Mouse (Mus musculus) liver, embryonic 14.5 days (tissue): ENCODE data around the gene Pcgf3. TPM values are rescaled to one million over a fixed set of nuclear protein-coding genes. Genes with fewer than 3 reads are reported as not detected.
A peak's percentile ranks its signal among the peaks of the same experiment; 100 is the strongest.

ENCODE experiments used
- ATAC-seq: fragments of 200-750 bp; cut with Nextera tagmentation; 2 replicates; pipeline ENCODE4 v1.8.0; 2017; ENCODE audit warnings: moderate number of reproducible peaks, mild to moderate bottlenecking, moderate library complexity; ENCODE audit not compliant: insufficient read depth
- DNase-seq, 3 experiments: peaks; one replicate each; pipeline ENCODE4 v3.0.0-alpha.2; 2012 to 2013; ENCODE audit warnings: low read depth in 3 of 3, low spot score in 3 of 3
- H3K27ac ChIP-seq: fragments of 300-500 bp; sonication (generic); 2 replicates; pipeline ENCODE4 v1.5.1; 2014; ENCODE audit warnings: moderate library complexity, mild to moderate bottlenecking, control low read depth, inconsistent platforms
- H3K27me3 ChIP-seq: fragments of 300-500 bp; sonication (generic); 2 replicates; pipeline ENCODE4 v1.6.1; 2014; ENCODE audit warnings: mild to moderate bottlenecking, low read length, moderate library complexity; ENCODE audit not compliant: control insufficient read depth, insufficient read depth
- H3K36me3 ChIP-seq: fragments of 300-500 bp; sonication (generic); replicated peaks from 2 replicates; pipeline ENCODE4 v1.6.1; 2014; ENCODE audit warnings: low read depth; ENCODE audit not compliant: control insufficient read depth, insufficient read depth
- H3K4me1 ChIP-seq, 2 experiments: fragments of 200-500 bp in 1 of 2; fragments of 300-500 bp in 1 of 2; sonication (generic) in 1 of 2; replicated peaks; 2 replicates each; pipeline ENCODE4 v1.6.1; 2012 to 2014; ENCODE audit warnings: antibody characterized with exemption in 1 of 2, inconsistent platforms in 1 of 2, low read length in 1 of 2; ENCODE audit not compliant: control insufficient read depth in 2 of 2, insufficient read depth in 2 of 2
- H3K4me2 ChIP-seq: fragments of 300-500 bp; sonication (generic); 2 replicates; pipeline ENCODE4 v1.6.1; 2014; ENCODE audit warnings: low read depth, mild to moderate bottlenecking, control low read depth, moderate library complexity
- H3K4me3 ChIP-seq, 2 experiments: fragments of 200-500 bp in 1 of 2; fragments of 300-500 bp in 1 of 2; sonication (generic) in 1 of 2; 2 replicates each; pipeline ENCODE4 v1.5.1; 2012 to 2014; ENCODE audit warnings: low read depth in 2 of 2, low read length in 2 of 2, mild to moderate bottlenecking in 2 of 2, control low read depth in 1 of 2, inconsistent platforms in 1 of 2, moderate library complexity in 1 of 2; ENCODE audit not compliant: insufficient read depth in 1 of 2
- H3K9ac ChIP-seq: fragments of 300-500 bp; sonication (generic); replicated peaks from 2 replicates; pipeline ENCODE4 v1.6.1; 2014; ENCODE audit warnings: mild to moderate bottlenecking, control low read depth, moderate library complexity
- H3K9me3 ChIP-seq: fragments of 300-500 bp; sonication (generic); 2 replicates; pipeline ENCODE4 v1.6.1; 2016; ENCODE audit warnings: low read length, mixed read lengths; ENCODE audit not compliant: control insufficient read depth
- CTCF ChIP-seq: IDR thresholded peaks from 2 replicates; pipeline ENCODE4 v1.5.1; 2016; ENCODE audit warnings: antibody characterized with exemption, low read depth, control low read depth
- EP300 ChIP-seq: IDR thresholded peaks from 2 replicates; pipeline ENCODE4 v1.6.1; 2016; ENCODE audit warnings: antibody characterized with exemption, low read depth
- WGBS: fragments of 180-500 bp; shearing (Covaris S2); extraction: QIAGEN DNeasy Blood & Tissue Kit; methylation state at CpG from one replicate; pipeline ENCODE4 v1.1.7; 2014; ENCODE audit not compliant: insufficient replicate concordance; 5-methylcytosine and 5-hydroxymethylcytosine counted together
- polyA plus RNA-seq, 2 experiments: library from polyadenylated mRNA; depleted of rRNA in 1 of 2; stranded (reverse) in 1 of 2; unstranded in 1 of 2; fragments of >200 nt; fragmentation: Nextera tagmentation in 1 of 2; extraction: Ambion mirVana in 1 of 2; gene quantifications; 2 replicates each; pipeline versions ENCODE4 v1.2.1 to v1.2.3; 2012 to 2014

Pcgf3 gene
- polyA plus RNA-seq, 2 experiments: 4.5 to 4.9 TPM

DNA sequence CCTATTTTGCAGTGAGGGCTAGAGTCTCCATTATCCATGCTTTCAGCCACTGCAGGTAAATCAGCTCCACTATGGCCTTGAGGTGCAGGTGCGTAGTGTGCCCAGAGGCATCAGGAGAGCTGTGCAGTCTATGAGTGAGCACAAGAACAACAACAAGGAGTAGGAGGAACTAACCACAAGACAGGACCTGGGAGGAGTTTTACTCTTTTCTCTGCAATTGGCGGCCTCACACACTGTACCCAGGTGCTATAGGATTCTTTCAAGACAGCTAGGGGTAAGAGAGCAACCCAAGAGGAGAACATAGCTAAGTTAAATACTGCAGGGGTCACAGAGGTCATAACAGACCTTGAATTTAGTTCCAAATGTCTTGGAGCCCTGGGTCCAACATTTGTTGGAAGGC lies 2.3 kb upstream of the Pcgf3 start:
- peaks cover 3% of the 10 kb centered on the region; the same call in 1 of the 2 replicates for H3K27me3 ChIP-seq
- DNase-seq (no peak), ATAC-seq (no peak)
- H3K36me3 ChIP-seq: no peaks in the 10 kb centered on the region
- H3K4me1 ChIP-seq: peaks cover 14 to 24% of the 10 kb centered on the region in 2 experiments
- no peak overlapping the region for H3K9ac ChIP-seq
- no peak overlapping the region for H3K27ac ChIP-seq
- H3K4me3 ChIP-seq: no peak overlapping the region
- no peaks in the 10 kb centered on the region for H3K9me3 ChIP-seq
- TF ChIP-seq EP300 (no peak), CTCF (no peak)
- 59% methylated on average over 2 of the region's 2 CpGs for WGBS
- H3K4me2 ChIP-seq: no peak overlapping the region

DNA sequence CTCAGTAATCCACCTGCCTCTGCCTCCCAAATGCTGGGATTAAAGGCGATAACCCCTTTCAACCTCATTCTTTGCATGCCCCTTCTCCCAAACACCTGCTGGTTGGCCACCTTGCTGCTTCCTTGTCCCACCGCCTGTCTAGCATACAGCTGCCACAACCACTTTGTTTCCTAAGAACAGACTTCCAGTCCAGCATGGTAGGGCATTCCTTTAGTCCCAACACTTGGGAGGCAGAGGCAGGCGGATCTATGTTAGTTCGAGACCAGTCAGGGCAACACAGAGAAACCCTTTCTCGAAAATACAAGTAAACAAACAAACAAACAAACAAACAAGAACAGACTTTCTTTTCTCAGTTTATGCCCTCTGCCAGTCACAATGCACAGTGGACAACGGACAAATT lies 571 bp upstream of the Pcgf3 start:
- H3K4me3 ChIP-seq: peak overlapping the region; percentile 67 to 87
- peaks cover 27 to 34% of the 10 kb centered on the region in 2 experiments for H3K4me1 ChIP-seq
- DNase-seq (no peak), ATAC-seq (no peak)
- H3K9ac ChIP-seq: peak overlapping the region; percentile 42
- 39% methylated on average over 6 of the region's 6 CpGs for WGBS
- peak overlapping the region; percentile 87 for H3K4me2 ChIP-seq
- TF ChIP-seq CTCF (no peak), EP300 (no peak)
- H3K27me3 ChIP-seq: peaks cover 3% of the 10 kb centered on the region; the same call in 1 of the 2 replicates
- H3K27ac ChIP-seq: no peak overlapping the region
- no peaks in the 10 kb centered on the region for H3K9me3 ChIP-seq
- no peaks in the 10 kb centered on the region for H3K36me3 ChIP-seq

DNA sequence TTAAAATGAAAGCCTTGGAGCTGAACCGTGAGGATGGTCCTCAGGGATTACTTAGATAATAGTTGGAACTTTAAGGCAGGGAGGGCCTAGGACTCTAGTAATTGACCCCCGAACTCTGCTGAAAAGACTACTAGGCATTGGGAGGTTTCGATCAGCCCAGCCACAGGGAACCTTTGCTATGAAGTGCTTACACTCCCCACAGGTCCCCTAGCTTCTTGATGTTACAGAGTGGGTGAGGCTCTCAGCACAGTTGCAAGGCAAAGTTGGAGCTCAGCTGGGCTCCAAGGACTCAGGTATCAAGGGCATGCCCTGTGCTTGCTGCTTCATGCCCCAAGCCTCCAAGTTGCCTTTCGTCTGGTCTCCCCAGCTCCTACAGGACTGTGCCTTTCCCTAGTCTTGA lies 1.4 kb downstream of the Pcgf3 start:
- peak overlapping the region; percentile 87 to 94 for H3K4me3 ChIP-seq
- H3K4me2 ChIP-seq: peak overlapping the region; percentile 87
- no peaks in the 10 kb centered on the region for H3K9me3 ChIP-seq
- peak overlapping the region; percentile 51 for H3K27ac ChIP-seq
- H3K4me1 ChIP-seq: peaks cover 45 to 52% of the 10 kb centered on the region in 2 experiments
- peaks cover 3% of the 10 kb centered on the region; the same call in 1 of the 2 replicates for H3K27me3 ChIP-seq
- no peak for DNase-seq
- no peaks in the 10 kb centered on the region for H3K36me3 ChIP-seq
- WGBS: 49% methylated on average over 4 of the region's 4 CpGs
- no peak for ATAC-seq
- TF ChIP-seq CTCF: no peak
- no peak for TF ChIP-seq EP300
- H3K9ac ChIP-seq: peak overlapping the region; percentile 98

DNA sequence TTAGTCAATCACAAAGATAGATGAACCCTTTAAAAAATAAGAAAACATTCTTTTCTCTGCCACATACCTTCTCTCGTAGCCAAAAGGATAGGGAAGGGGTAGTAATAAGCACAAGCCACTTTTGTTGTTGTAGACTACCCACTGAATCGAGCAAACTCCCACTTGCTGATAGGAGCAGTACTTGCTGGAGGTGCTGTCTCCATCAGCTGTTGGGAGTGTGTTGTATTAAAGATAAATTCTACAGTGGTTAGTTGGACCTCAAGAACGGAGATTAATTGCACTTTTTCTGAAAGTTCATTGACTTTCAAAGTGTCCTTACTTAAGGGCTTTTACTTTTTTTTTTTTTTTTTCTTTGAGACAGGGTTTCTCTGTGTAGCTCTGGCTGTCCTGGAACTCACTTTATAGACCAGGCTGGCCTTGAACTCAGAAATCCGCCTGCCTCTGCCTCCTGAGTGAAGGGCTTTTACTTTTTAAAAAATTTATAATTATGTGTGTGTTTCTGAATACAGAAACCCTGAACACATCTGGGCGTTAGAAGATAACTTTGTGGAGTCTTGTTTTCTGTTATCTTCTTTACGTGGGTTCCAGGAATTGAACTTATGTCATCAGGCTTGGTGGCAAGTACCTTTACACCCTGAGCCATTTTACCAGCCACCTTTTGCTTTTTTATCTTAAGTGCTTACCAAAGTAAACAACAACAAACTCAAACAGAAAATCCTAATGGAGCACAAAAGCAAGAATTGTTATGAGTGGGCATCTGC lies 4.3 kb downstream of the Pcgf3 start:
- Histone ChIP-seq H3K4me3 (no peak overlapping the region; a peak in 1 of 4 replicates), H3K27me3 (no peaks in the 10 kb centered on the region), H3K9ac (peak overlapping the region; percentile 40; the same call in 1 of the 2 replicates), H3K36me3 (no peaks in the 10 kb centered on the region; the same call in 1 of the 2 replicates), H3K9me3 (no peaks in the 10 kb centered on the region), H3K27ac (peak overlapping the region; percentile 64), H3K4me1 (peaks cover 47 to 50% of the 10 kb centered on the region in 2 experiments), H3K4me2 (peak overlapping the region; percentile 87)
- TF ChIP-seq EP300 (peak; percentile 36; the same call in 1 of the 2 replicates), CTCF (no peak)
- 14% methylated on average over 6 of the region's 6 CpGs for WGBS
- ATAC-seq (peak; percentile 24; the same call in 1 of the 2 replicates), DNase-seq (peak; percentile 50 to 62 (median 56))

DNA sequence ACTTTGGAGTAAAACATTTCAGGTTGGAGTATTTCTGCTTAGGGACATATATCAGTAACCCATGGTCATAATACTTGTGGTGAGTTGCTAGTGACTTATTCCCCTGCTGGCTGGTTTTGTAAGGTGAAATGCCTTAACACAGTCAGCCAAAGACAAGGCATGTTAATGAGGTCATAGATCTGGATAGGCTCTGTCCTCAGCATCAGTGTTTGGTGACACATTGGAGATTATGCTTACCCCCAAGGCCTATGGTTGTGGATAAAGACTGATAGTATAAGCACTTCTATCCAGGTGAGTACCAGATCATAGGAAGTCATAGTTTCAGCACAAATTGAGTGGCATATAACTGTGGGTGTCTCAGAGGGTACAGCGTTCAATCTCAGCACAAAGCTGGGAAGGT lies 5.6 kb downstream of the Pcgf3 start:
- H3K9me3 ChIP-seq: no peaks in the 10 kb centered on the region
- ATAC-seq (no peak), DNase-seq (no peak)
- no peaks in the 10 kb centered on the region for H3K27me3 ChIP-seq
- peaks cover 42 to 45% of the 10 kb centered on the region in 2 experiments for H3K4me1 ChIP-seq
- peak overlapping the region; percentile 14; the same call in 1 of the 2 replicates for H3K9ac ChIP-seq
- 92% methylated on average over 1 of the region's 1 CpGs for WGBS
- no peaks in the 10 kb centered on the region; the same call in 1 of the 2 replicates for H3K36me3 ChIP-seq
- peak overlapping the region; percentile 64 for H3K27ac ChIP-seq
- no peak overlapping the region for H3K4me3 ChIP-seq
- TF ChIP-seq CTCF: no peak
- no peak for TF ChIP-seq EP300
- peak overlapping the region; percentile 87 for H3K4me2 ChIP-seq
